Mouse (Mus musculus): Measurements from ENCODE around the gene Cacna1c.
A peak's percentile ranks its signal among the peaks of the same experiment; 100 is the strongest.

Gene Cacna1c

GRCm38 (mm10) chr6:118848640-118849039 lies 347.6 kb downstream of the Cacna1c start:
- no peak for DNase-seq (ENCODE audit: low spot score)

DNA sequence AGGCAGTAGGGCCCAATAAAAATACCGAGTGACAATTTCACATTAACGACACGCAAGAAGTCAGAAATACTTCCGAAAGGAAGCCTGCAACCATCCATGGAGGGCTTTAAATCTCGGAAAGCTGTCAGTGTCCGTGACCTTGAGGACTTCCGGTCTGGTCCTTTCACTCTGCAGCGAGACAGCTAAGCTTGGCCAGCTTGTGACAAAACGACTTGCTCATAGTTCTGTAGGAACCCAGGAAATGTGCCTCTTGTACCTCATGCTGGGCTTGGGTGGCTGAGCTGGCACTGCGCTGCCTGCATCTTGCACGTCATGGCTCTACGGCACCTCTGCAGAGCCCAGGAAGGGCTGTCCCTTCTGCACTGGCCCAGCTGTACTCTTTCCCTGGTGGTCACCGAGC lies 348.5 kb downstream of the Cacna1c start:
- DNase-seq (ENCODE audit: low spot score), result no peak

DNA sequence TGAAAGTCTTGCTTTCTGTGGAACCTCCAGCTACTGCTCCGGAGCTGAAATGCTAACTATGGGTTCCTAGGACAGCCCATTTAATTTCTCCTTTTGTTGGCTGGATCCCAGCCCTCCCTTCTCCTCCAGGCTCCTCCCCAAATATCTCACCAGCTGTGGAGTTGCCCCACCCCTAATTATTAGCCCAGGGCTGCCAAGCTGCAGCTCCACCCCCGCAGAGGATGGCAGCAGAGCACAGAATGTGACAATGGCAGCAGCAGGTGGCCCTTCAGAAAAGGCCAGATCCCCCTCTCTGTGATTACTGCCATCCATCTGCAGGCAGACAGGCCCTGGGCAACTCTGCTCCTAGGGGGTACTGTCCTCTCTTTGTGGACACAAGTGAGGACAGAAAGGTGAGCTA lies 350.4 kb downstream of the Cacna1c start:
- peak; percentile 27 for DNase-seq (ENCODE audit: low spot score)

DNA sequence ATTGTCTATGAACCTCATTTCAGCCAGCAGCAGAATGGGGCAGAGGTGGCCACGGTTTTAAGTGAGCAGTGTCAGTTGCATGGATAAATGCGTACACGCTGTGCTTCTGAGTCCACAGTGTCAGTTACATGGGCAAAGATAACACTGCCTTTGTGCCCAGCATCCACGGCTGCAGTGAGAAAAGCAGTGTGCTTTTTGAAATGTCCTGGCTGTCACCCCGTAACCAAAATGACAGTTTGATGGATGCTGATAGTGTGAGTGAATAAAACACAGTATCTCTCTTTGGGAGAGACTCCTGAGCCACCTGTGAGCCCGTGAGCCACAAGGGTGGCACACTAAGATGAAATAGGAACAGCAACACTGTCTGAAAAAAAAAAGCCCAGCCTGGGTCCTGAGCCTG lies 351.0 kb downstream of the Cacna1c start:
- no peak for DNase-seq (ENCODE audit: low spot score)

DNA sequence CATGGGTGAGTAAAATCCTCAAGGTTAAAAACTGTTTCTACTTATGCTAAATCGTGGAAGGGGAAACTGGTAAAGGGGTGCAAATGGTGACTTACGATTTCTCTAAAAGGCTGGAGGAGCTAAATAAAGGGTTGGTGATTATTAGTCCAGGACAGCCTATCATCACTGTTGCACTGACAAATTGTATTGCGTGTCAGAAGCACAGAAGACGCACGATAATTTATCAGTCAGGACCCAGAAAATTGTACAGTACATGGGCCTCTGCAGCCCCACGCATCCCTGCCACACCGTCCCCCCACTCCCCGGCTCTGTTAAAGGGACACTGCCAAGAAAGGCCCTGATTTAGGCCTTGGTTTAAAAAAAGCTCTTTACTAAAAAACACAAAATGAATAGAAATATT lies 352.7 kb downstream of the Cacna1c start:
- DNase-seq (ENCODE audit: low spot score), result no peak

GRCm38 (mm10) chr6:118841892-118842291 lies 354.3 kb downstream of the Cacna1c start:
- DNase-seq (ENCODE audit: low spot score), result no peak

DNA sequence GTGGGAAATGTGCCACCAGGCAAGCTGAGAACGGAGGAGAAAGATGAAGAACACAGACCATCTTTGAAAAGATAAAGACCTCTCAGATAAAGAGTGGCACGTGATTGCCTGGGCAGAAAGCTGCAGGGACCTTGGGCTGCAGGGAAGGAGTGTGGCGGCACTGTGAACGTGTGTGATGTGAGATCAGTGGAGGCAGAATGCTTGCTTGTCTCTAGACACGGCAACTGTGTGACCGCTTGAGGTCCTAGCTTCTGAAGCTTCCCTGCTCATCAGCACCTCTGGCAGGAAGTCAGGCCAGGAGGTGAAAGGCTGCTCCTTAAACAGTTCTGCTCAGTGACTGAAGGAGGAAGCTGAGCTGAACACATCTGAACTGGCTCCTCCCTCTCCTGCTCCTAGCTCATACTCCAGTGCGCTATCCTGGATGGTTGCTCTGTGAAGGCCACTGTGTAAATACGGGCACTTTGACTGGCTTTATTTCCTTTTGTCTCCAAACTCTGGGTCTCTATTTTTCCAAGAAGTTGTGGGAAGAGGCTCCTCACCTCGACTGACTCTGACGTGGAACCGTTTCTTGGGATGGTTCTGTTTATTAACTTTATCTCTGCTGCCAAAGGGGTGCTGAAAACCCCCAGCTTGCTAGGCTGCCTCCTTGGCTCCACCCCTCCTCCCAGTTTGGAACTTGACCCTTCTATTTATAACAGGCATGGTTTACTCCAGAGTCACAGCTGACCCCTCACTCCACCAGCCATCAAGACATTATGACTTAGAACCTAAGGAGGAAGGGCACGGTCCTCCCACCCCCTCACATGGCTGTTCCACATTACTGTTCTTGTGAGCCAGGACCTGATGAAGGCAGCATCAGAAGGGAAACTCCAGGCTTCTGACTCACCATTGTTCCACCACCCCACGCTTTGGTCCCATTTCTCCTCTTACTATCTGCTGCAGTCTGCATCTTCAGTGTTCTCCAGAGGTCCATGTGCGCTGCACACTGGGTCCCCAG lies 357.0 kb downstream of the Cacna1c start:
- no peak for DNase-seq (ENCODE audit: low spot score)

DNA sequence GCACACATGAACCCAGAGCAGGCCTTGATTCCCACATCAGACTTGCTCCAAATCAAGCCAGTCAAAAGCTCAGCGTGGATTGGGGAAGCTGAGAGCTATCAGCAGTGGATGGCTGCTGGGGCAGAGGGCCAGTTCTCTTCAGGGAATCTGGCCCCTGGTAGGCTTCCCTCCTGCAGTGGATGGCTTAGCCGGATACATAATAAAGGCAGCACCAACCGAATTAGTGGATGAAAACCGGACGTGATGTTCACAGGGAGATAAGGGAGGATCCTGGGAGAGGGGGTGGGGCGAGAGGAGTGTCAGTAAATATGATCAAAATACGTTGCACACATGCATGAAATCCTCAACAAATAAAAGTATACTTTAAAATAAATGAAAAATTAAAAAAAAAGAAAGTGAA lies 359.5 kb downstream of the Cacna1c start:
- DNase-seq (ENCODE audit: low spot score), result no peak

DNA sequence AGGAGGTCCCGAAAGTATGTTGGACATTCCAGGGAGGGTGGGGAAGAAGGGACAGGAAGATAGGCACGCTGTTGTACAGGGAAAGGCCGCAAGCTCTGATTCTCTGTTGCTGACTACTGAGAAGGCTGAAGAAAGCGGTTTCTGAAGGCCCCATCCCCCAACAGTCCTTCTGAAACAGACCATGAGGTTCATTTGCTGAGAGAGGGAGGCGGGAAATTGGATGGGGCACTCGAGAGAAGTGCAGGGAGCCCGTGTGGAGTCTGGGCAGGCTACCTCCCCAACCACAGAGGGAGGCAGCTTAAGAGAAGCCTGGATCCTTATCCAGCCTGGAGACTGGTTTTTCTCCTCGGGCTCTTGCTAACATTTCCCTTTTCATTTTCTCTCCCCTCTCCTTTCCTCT lies 362.2 kb downstream of the Cacna1c start:
- no peak for DNase-seq (ENCODE audit: low spot score)

DNA sequence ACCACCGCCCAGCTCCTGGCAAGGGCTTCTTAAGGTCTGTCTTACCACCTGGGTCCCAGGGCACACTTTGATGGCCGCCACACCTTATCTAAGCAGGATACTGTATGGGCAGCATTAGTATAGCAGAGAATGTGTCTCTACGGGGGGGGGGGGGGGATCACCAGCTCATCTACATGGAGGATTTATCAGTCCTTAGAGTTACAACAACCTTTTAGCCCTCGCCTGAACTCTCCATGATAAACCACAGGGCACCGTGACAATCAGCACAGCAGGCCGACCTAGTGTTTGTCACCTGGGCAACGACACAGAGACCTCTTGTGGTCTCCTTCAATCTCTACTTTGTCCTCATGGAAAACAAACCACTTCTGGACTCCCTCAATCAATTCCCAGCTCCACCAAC lies 363.2 kb downstream of the Cacna1c start:
- no peak for DNase-seq (ENCODE audit: low spot score)

DNA sequence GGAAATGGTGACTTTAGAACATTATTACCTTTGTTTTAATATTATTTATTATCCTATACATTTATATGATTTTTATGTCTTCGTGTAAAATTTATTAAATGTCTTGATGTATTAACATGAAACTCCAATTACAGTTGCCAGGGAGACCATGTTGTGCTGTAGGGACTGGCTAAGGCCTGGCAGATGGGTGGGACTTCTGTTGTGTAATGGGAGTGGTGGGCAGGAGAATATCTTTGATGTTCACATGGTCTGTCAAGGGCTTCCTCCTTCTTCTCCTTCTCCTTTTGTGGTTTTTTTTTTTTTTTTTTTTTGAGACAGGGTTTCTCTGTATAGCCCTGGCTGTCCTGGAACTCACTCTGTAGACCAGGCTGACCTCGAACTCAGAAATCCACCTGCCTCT lies 363.6 kb downstream of the Cacna1c start:
- no peak for DNase-seq (ENCODE audit: low spot score)

DNA sequence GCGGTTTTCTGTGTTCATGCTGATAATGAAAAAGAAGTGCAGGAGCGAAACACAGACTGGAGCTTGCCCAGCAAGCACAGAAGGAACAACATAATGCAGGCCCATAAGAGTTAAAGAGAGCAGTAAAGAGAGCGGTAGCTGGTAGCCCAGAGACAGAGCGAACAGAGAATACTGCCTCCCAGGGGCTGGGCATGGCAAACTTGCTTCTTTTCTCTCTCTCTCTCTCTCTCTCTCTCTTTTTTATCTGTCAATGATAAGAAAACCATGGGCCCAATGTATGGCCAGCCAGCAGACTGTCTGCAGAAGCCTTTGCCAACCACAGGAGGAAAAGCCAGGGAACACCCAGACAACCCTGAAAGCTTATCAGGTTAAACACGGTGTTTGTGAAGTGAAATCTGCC lies 365.4 kb downstream of the Cacna1c start:
- DNase-seq (ENCODE audit: low spot score), result no peak

DNA sequence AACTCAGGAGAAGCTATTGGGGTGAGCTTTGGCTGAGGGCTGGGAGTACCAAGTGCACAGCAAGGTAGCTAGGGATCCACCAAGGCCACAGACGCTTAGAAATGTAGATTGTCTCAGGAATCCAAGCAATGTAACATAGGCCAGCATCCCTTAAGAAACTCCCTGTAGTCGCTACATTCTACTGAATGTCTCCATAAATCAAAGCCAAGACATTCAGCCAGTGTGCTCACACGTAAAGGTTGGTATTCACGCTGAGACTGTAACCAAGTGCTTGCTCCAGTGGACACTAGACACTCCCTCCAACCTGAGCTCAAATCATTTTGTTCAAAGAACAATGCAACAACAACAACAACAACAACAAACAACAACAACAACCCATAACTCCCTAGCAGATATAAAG lies 368.0 kb downstream of the Cacna1c start:
- no peak for DNase-seq (ENCODE audit: low spot score)

DNA sequence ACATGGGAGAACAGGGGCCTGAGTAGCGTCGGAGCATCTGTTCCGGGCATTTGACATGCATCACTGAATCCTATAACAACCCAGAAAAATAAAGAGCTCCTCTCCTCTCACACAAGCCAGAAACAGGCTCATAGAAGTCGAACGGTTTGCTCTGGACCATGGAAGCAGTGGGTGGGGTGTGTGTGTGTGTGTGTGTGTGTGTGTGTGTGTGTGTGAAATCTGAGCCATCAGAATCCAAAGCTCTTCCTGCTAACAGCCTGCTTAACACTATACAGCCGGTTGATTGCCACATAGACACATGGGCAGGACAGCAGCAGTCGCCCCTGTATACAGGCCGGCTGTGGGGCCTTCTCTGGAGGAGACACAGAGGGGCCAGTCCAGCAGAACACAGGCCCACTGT lies 368.7 kb downstream of the Cacna1c start:
- no peak for DNase-seq (ENCODE audit: low spot score)

GRCm38 (mm10) chr6:118825400-118825871 lies 370.8 kb downstream of the Cacna1c start:
- no peak for DNase-seq (ENCODE audit: low spot score)

- DNase-seq (ENCODE audit: low spot score), result no peak
Measured at GRCm38 (mm10) chr6:118821536-118821935, 374.7 kb downstream of the Cacna1c start.

DNA sequence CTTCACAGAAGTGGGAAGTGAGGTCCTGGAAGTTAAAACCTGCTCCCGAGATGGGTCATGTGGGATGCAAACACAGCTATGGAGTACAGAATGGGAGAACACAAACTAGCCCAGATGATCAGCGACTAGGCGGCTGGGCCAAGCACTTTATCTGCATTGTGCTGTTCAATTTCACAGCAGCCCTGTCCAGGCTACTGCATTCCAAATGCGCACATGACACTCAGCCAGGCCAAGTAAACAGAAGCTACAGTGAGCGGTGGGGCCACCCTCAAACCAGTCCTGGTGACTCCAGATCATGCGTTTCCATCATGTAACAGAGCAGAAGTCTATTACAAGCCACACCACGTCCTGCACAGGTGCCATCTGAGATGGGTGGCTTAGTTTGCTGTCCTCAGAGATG lies 376.6 kb downstream of the Cacna1c start:
- no peak for DNase-seq (ENCODE audit: low spot score)

DNA sequence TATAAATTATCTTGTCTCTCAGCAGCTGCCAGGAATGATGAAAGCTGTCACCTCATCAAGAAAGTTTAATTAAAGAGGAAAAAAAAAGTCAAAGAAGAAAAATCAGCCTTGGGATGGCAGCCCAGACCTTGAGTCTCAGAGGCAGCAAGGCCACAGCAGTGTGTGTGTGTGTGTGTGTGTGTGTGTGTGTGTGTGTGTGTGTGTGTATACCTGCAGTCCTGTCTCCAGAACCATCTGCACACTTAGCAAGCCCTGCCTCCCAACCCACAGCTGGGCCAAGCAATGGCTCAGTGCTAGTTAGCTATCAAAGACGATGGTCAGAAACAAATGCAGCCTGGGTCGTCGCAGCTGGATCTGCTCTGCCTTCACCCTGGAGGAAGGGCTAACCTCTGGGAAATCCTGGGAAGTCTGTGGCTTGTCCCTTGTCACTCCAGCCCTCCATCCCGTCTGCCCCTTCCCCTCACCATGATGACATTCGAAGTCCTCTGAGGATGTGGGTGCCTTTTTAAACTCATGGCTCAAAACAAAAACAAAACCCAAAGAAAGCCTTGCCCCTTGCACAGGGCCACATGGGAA lies 378.2 kb downstream of the Cacna1c start:
- DNase-seq (ENCODE audit: low spot score), result peak; percentile 20

- no peak for DNase-seq (ENCODE audit: low spot score)
Measured at GRCm38 (mm10) chr6:118816253-118816652, 380.0 kb downstream of the Cacna1c start.

- DNase-seq (ENCODE audit: low spot score), result no peak
Measured at GRCm38 (mm10) chr6:118812556-118812955, 383.7 kb downstream of the Cacna1c start.

DNA sequence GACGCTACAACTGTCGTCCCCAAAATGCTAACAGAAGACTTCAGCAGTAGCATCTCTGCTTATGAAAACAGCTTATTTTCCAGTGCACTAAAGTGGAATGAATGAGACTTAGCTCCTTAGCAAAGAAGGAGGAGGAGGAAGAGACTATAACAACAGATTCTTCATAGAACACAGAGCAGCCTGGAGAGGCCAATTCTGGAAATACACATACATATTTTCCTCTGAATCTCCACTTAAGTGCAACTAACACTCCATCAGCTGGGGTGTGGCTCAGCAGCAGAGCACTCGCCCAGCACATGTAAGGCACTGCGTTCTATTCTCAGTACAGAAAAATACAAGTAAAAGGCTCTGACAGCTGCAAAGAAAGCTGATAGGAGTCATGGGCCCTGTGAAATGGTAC lies 384.2 kb downstream of the Cacna1c start:
- no peak for DNase-seq (ENCODE audit: low spot score)

- DNase-seq (ENCODE audit: low spot score), result no peak
Measured at GRCm38 (mm10) chr6:118810834-118811233, 385.4 kb downstream of the Cacna1c start.

GRCm38 (mm10) chr6:118805139-118805538 lies 391.1 kb downstream of the Cacna1c start:
- no peak for DNase-seq (ENCODE audit: low spot score)

All from ovary, postnatal 36 days (tissue).